27 mouse cellular contexts compared by ENCODE assay signal in genomic region chr3:129131140-129131539, GRCm38 (mm10).
A peak's percentile ranks its signal among the peaks of the same experiment; 100 is the strongest.
DNase-seq lines count a peak whose midpoint lies in the region; ATAC-seq and TF ChIP-seq lines count a peak whose summit lies in the region.
"Had no signal": no experiment of that assay in that cellular context is flagged by ENCODE, and none has a peak within 500 bp of the region (broad histone marks: within the 10 kb centered on the region; RNA-seq: fewer than 3 reads in every experiment).

No protein-coding gene starts in this region.

- no peak for ATAC-seq in forebrain, postnatal 0 days
- peak; percentile 80 for ATAC-seq in midbrain, embryonic 12.5 days (ENCODE audit: low FRiP score, low read depth)
- no peak for ATAC-seq in midbrain, embryonic 16.5 days
- no peak; the same call in 1 of the 2 replicates for ATAC-seq in midbrain, embryonic 14.5 days (ENCODE audit: low FRiP score, low TSS enrichment)
- ATAC-seq: intestine, postnatal 0 days; Patski had no signal

- TF ChIP-seq CTCF in forebrain, postnatal 0 days (IDR thresholded peaks at IDR 0.05; ENCODE audit: low read depth) = no peak

- peak; percentile 51 for DNase-seq in embryo, embryonic 10 days (ENCODE audit: low spot score)
- DNase-seq in embryo, embryonic 9.5 days (ENCODE audit: extremely low spot score) = no peak
- peak; percentile 4 for DNase-seq in forebrain, postnatal 0 days
- no peak for DNase-seq in forebrain, embryonic 10.5 days (ENCODE audit: extremely low spot score, low spot score)
- DNase-seq in midbrain, embryonic 14.5 days = peak; percentile 36
- DNase-seq in lung, postnatal 36 days = no peak
- DNase-seq: adrenal gland, postnatal 10 days; cerebellum, adult 11 months; cerebellum, adult 9-10 months; cerebellum, postnatal 36 days; gastrocnemius, postnatal 10 days; heart, postnatal 14 days; kidney, postnatal 14 days; lung, embryonic 14.5 days; lung, postnatal 14 days; right cerebral cortex, postnatal 14 days had no signal

- no peaks in the 10 kb centered on the region for H3K9me3 ChIP-seq in forebrain, postnatal 0 days (ENCODE audit: low read length)
- no peaks in the 10 kb centered on the region for H3K9me3 ChIP-seq in forebrain, embryonic 10.5 days
- no peaks in the 10 kb centered on the region for H3K9me3 ChIP-seq in midbrain, embryonic 12.5 days
- H3K9me3 ChIP-seq in midbrain, embryonic 16.5 days (replicated peaks; ENCODE audit: control insufficient read depth, low read length, poor library complexity, severe bottlenecking) = no peaks in the 10 kb centered on the region
- H3K9me3 ChIP-seq in midbrain, embryonic 14.5 days (ENCODE audit: control insufficient read depth, low read length) = no peaks in the 10 kb centered on the region
- H3K9me3 ChIP-seq: embryonic facial prominence, embryonic 12.5 days; hindbrain, embryonic 12.5 days; limb, embryonic 12.5 days; liver, embryonic 15.5 days; neural tube, embryonic 13.5 days; stomach, embryonic 15.5 days had no signal

- no peak overlapping the region for H3K27ac ChIP-seq in forebrain, postnatal 0 days (ENCODE audit: low read depth, low read length)
- H3K27ac ChIP-seq in forebrain, embryonic 10.5 days = no peak overlapping the region
- no peak overlapping the region for H3K27ac ChIP-seq in midbrain, embryonic 12.5 days (replicated peaks)
- no peak overlapping the region for H3K27ac ChIP-seq in midbrain, embryonic 16.5 days (ENCODE audit: low read length)
- no peak overlapping the region for H3K27ac ChIP-seq in midbrain, embryonic 14.5 days (replicated peaks; ENCODE audit: low read depth, low read length)
- H3K27ac ChIP-seq: embryonic facial prominence, embryonic 12.5 days; hindbrain, embryonic 12.5 days; limb, embryonic 12.5 days; liver, embryonic 15.5 days; neural tube, embryonic 13.5 days; stomach, embryonic 15.5 days had no signal

- no peaks in the 10 kb centered on the region; the same call in 1 of the 2 replicates for H3K4me1 ChIP-seq in forebrain, postnatal 0 days (ENCODE audit: insufficient read depth)
- peaks cover 26% of the 10 kb centered on the region for H3K4me1 ChIP-seq in forebrain, embryonic 10.5 days
- H3K4me1 ChIP-seq in midbrain, embryonic 12.5 days = peaks cover 7% of the 10 kb centered on the region; the same call in 1 of the 2 replicates
- H3K4me1 ChIP-seq in midbrain, embryonic 16.5 days (ENCODE audit: control insufficient read depth, insufficient read depth, low read length) = 0 out of 2 replicates have a peak, but pooled peaks cover 4% of the 10 kb centered on the region
- peaks cover 6% of the 10 kb centered on the region; the same call in 1 of the 2 replicates for H3K4me1 ChIP-seq in midbrain, embryonic 14.5 days (ENCODE audit: control insufficient read depth, insufficient read depth, low read length)
- H3K4me1 ChIP-seq: embryonic facial prominence, embryonic 12.5 days; limb, embryonic 12.5 days; liver, embryonic 15.5 days; stomach, embryonic 15.5 days had no signal

- H3K9ac ChIP-seq in forebrain, postnatal 0 days = no peak overlapping the region
- H3K9ac ChIP-seq in midbrain, embryonic 12.5 days (replicated peaks) = no peak overlapping the region
- no peak overlapping the region for H3K9ac ChIP-seq in midbrain, embryonic 16.5 days (ENCODE audit: low read depth, low read length)
- H3K9ac ChIP-seq in midbrain, embryonic 14.5 days (replicated peaks; ENCODE audit: low read length) = no peak overlapping the region
- H3K9ac ChIP-seq: embryonic facial prominence, embryonic 12.5 days; hindbrain, embryonic 12.5 days; limb, embryonic 12.5 days; liver, embryonic 15.5 days; lung, embryonic 14.5 days; neural tube, embryonic 13.5 days; stomach, embryonic 15.5 days had no signal

- no peaks in the 10 kb centered on the region for H3K36me3 ChIP-seq in forebrain, postnatal 0 days (ENCODE audit: insufficient read depth)
- no peaks in the 10 kb centered on the region for H3K36me3 ChIP-seq in forebrain, embryonic 10.5 days (replicated peaks)
- H3K36me3 ChIP-seq in midbrain, embryonic 12.5 days = no peaks in the 10 kb centered on the region
- H3K36me3 ChIP-seq in midbrain, embryonic 16.5 days (ENCODE audit: control insufficient read depth, insufficient read depth, low read length) = no peaks in the 10 kb centered on the region
- H3K36me3 ChIP-seq in midbrain, embryonic 14.5 days (ENCODE audit: control insufficient read depth, insufficient read depth, low read length) = no peaks in the 10 kb centered on the region
- H3K36me3 ChIP-seq: embryonic facial prominence, embryonic 12.5 days; hindbrain, embryonic 12.5 days; limb, embryonic 12.5 days; liver, embryonic 15.5 days; neural tube, embryonic 13.5 days; stomach, embryonic 15.5 days had no signal

- H3K4me3 ChIP-seq in forebrain, postnatal 0 days (ENCODE audit: low read depth, low read length) = no peak overlapping the region
- no peak overlapping the region for H3K4me3 ChIP-seq in forebrain, embryonic 10.5 days
- no peak overlapping the region for H3K4me3 ChIP-seq in midbrain, embryonic 12.5 days
- H3K4me3 ChIP-seq in midbrain, embryonic 16.5 days (ENCODE audit: low read depth, low read length) = no peak overlapping the region
- H3K4me3 ChIP-seq in midbrain, embryonic 14.5 days (replicated peaks; ENCODE audit: low read depth, low read length) = no peak overlapping the region
- H3K4me3 ChIP-seq: embryonic facial prominence, embryonic 12.5 days; hindbrain, embryonic 12.5 days; limb, embryonic 12.5 days; liver, embryonic 15.5 days; neural tube, embryonic 13.5 days; stomach, embryonic 15.5 days had no signal

- WGBS in forebrain, postnatal 0 days = 15% methylated on average over 8 of the region's 8 CpGs
- WGBS in forebrain, embryonic 10.5 days = 24% methylated on average over 8 of the region's 8 CpGs
- WGBS in midbrain, embryonic 12.5 days = 9% methylated on average over 8 of the region's 8 CpGs
- 11% methylated on average over 8 of the region's 8 CpGs for WGBS in midbrain, embryonic 16.5 days
- WGBS in midbrain, embryonic 14.5 days = 3% methylated on average over 8 of the region's 8 CpGs

- no peaks in the 10 kb centered on the region for H3K27me3 ChIP-seq in forebrain, postnatal 0 days (ENCODE audit: insufficient read depth, low read length)
- H3K27me3 ChIP-seq in forebrain, embryonic 10.5 days (ENCODE audit: poor library complexity, severe bottlenecking) = peaks cover 4% of the 10 kb centered on the region; the same call in 1 of the 2 replicates
- H3K27me3 ChIP-seq in midbrain, embryonic 12.5 days = peaks cover 5% of the 10 kb centered on the region; the same call in 1 of the 2 replicates
- H3K27me3 ChIP-seq in midbrain, embryonic 16.5 days (ENCODE audit: control insufficient read depth, insufficient read depth, low read depth, low read length) = no peaks in the 10 kb centered on the region
- no peaks in the 10 kb centered on the region for H3K27me3 ChIP-seq in midbrain, embryonic 14.5 days (ENCODE audit: control insufficient read depth, insufficient read depth, low read length)
- H3K27me3 ChIP-seq: CH12.LX; embryonic facial prominence, embryonic 12.5 days; hindbrain, embryonic 12.5 days; limb, embryonic 12.5 days; liver, embryonic 15.5 days; neural tube, embryonic 13.5 days; Patski; stomach, embryonic 15.5 days had no signal

- no peak overlapping the region for H3K4me2 ChIP-seq in forebrain, postnatal 0 days (ENCODE audit: low read depth)
- no peak overlapping the region for H3K4me2 ChIP-seq in midbrain, embryonic 12.5 days (replicated peaks)
- H3K4me2 ChIP-seq in midbrain, embryonic 16.5 days (ENCODE audit: low read length) = no peak overlapping the region
- H3K4me2 ChIP-seq in midbrain, embryonic 14.5 days (ENCODE audit: low read length) = no peak overlapping the region
- H3K4me2 ChIP-seq: embryonic facial prominence, embryonic 12.5 days; hindbrain, embryonic 12.5 days; limb, embryonic 12.5 days; liver, embryonic 15.5 days; lung, embryonic 14.5 days; neural tube, embryonic 13.5 days; stomach, embryonic 15.5 days had no signal

Comparison
In these comparisons a context has a peak if more than half of its experiments do, and no peak if none do; other contexts are left out.
1. DNase-seq: peak in embryo, embryonic 10 days (single experiment), forebrain, postnatal 0 days (single experiment) and midbrain, embryonic 14.5 days (single experiment); none in embryo, embryonic 9.5 days (single experiment), forebrain, embryonic 10.5 days (single experiment) and lung, postnatal 36 days (single experiment).